Mouse (Mus musculus) CD4-positive, CD25-positive, alpha-beta regulatory T cell, adult 9 weeks (primary cell): Measurements from ENCODE around the gene Bcan. TPM values are rescaled to one million over a fixed set of nuclear protein-coding genes. Genes with fewer than 3 reads are reported as not detected.

ENCODE experiments used
- polyA plus RNA-seq: library from polyadenylated mRNA; unstranded; fragments of 100-300 nt; shearing (Covaris generic); gene quantifications from one replicate; pipeline ENCODE4 v1.2.1, GENCODE M21; 2017

The Bcan gene
- polyA plus RNA-seq: not detected

GRCm38 (mm10) chr3:88000181-88000580 is at the start of gene Bcan:
Gene Bcan (minus strand): TSS chr3:88000230.

DNA sequence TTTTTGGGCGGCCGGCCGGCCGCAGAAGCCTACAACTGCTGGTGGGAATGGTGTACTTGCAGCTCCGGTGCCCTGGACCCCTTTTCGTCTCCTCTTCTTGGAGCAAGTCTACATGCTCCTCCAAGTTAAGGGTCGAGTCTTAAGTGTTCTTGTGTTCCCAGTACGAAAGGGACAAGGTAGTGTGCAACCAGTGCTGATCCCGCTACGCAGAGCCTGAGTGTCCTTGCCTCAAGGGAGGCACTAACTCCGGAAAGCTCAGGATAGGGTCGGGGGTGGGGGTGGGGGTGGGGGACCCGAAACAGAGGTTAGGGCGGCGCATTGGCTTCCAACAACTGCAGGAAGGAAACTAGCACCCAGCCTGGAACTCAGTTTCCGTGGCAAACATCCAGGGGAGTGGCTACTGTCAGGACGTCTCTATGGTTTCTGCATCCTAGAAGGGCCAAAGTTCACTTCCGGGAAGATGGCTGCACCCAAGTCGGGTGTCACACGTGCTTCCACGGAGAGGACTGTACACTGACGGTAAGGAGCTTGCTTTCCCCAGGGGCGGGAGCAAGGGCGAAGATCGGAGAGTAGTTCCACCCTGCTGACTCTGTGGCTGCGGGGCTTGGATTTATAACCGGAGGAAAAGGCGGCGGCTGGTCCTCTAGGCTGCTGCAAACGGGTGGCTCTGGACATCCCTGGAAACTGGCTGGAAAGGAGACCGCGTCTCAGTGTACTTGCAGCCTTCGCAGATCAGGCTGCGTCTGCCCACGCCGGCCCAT is 42.8 kb upstream of the Bcan start, which contains the start of gene Gpatch4:
Gpatch4 (plus strand) TSS at position 448 of the 761 bp plus-strand sequence.

GRCm38 (mm10) chr3:88027434-88028186 is 27.6 kb upstream of the Bcan start, which contains the start of gene Hapln2:
Gene Hapln2 (minus strand): TSS chr3:88027583.

GRCm38 (mm10) chr3:87970939-87971488 is 29.0 kb downstream of the Bcan start, which contains the start of gene Nes:
Gene Nes (plus strand): TSS chr3:87971078.

GRCm38 (mm10) chr3:87948378-87949265 is 51.4 kb downstream of the Bcan start, which contains the start of gene Crabp2:
Gene Crabp2 (plus strand): TSS chr3:87948666.

Other genes with a start within 250 kb of the Bcan start
- gene Ntrk1, start 205.1 kb downstream of the Bcan start, polyA plus RNA-seq: not detected
- gene Insrr, start 203.3 kb downstream of the Bcan start, polyA plus RNA-seq: 0.65 TPM
- 64.2 TPM for gene Pear1, start 175.9 kb downstream of the Bcan start, polyA plus RNA-seq
- 289 TPM for gene Sh2d2a, start 153.5 kb downstream of the Bcan start, polyA plus RNA-seq
- 8.1 TPM for gene Prcc, start 114.6 kb downstream of the Bcan start, polyA plus RNA-seq
- gene Hdgf, start 93.9 kb downstream of the Bcan start, polyA plus RNA-seq: 24.7 TPM
- gene Mrpl24, start 80.7 kb downstream of the Bcan start, polyA plus RNA-seq: 148 TPM
- 8.1 TPM for gene Isg20l2, start 69.9 kb downstream of the Bcan start, polyA plus RNA-seq
- gene Rrnad1, start 69.5 kb downstream of the Bcan start, polyA plus RNA-seq: 31.9 TPM
- not detected for gene Crabp2, start 51.6 kb downstream of the Bcan start, polyA plus RNA-seq
- gene Nes, start 29.2 kb downstream of the Bcan start, polyA plus RNA-seq: 0.06 TPM
- gene Hapln2, start 27.4 kb upstream of the Bcan start, polyA plus RNA-seq: not detected
- gene Gpatch4, start 42.9 kb upstream of the Bcan start, polyA plus RNA-seq: 43.6 TPM
- 102 TPM for gene Naxe, start 58.3 kb upstream of the Bcan start, polyA plus RNA-seq
- not detected for gene Ttc24, start 78.1 kb upstream of the Bcan start, polyA plus RNA-seq
- gene Iqgap3, start 81.7 kb upstream of the Bcan start, polyA plus RNA-seq: 0.84 TPM
- gene Mef2d, start 142.1 kb upstream of the Bcan start, polyA plus RNA-seq: 22.5 TPM